Mouse (Mus musculus) kidney, adult 9 months (tissue): ENCODE measurements around the gene Hoxa9.

Source experiments
- DNase-seq: peaks from one replicate; pipeline ENCODE4 v3.0.0; 2022

Hoxa9 gene

DNA sequence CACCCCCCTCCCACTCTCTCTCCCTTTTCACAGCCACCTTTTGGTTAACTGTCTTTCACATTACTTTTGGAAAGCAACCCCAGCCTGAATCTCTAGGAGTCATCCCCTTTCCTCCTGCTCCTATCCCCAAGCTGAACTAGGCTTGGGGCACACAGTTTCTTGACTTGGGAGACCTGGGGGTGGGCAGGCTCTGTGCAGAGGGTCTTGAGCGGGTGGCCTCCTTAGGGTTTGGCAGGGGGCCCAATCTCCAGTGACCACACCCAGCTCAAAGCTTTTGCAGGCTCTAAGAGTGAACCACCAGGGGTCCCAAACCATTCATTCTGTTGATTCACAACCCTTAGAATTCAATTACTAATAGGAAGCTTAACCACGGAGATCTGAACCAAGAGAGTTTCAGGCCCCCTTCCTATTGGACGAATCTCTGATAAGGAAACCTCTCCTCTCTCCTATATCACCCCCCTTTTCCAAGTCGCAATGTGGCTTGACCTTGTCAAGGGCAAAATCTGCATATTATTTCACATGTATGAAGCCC is 12.0 kb upstream of the Hoxa9 start:
- no peak for DNase-seq

GRCm38 (mm10) chr6:52241001-52241621 is 10.2 kb upstream of the Hoxa9 start:
- no peak for DNase-seq

DNA sequence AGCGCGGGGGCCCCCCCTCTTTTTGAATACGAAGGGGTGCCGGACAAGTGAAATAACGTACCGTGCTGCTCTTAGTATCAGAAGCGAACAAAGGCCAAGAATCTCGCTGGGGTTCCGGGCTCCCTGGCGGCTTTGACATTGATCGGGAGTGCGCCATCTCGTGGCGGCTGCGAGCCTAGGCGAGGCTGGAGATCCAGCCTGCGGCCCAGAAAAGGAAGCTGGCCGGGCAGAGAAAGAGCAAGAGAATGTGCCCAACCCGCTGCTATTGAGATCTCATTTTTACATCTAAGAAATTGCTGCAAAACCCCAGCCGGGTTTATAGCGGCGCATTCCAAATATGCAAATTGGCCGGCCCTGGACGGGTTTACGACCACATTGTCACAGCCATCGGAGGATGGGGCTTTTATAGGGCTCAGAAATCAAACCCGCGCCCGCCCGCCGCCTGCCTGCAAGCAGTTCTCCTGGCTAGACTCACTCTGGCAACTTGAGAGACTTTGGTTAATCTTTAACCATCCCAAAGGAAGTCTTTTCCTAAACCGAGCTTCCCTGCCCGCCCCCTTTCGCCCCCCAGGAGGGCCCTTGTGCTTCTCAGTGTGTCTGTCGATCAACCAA is 9.6 kb upstream of the Hoxa9 start, which contains the start of gene Hoxa10:
Hoxa10 (minus strand) TSS at position 466 of the 612 bp plus-strand sequence.
- DNase-seq, result peak; percentile 94

GRCm38 (mm10) chr6:52239625-52240388 is 8.9 kb upstream of the Hoxa9 start:
- DNase-seq, result peak; percentile 49

GRCm38 (mm10) chr6:52238976-52239375 is 8.1 kb upstream of the Hoxa9 start:
- DNase-seq, result peak; percentile 44

DNA sequence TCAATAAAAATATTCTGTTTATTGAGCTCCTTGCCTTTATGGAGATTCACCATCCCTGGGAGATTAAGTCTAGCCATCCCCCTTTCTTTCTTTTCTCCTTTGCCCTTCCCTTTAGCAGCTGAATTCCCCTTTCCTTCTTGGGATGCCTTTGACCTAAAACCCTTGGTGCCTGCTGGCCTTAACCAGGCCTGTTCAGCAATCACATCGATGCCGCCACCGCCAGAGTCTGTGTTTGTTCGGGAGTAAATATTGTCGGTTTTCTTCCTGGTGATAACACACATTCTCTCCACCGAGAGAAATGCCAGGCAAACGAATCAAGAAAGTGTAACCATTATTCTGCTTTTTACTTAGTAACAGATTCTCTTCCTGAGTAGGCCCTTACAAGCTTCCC is 7.3 kb upstream of the Hoxa9 start:
- DNase-seq, result peak; percentile 41

DNA sequence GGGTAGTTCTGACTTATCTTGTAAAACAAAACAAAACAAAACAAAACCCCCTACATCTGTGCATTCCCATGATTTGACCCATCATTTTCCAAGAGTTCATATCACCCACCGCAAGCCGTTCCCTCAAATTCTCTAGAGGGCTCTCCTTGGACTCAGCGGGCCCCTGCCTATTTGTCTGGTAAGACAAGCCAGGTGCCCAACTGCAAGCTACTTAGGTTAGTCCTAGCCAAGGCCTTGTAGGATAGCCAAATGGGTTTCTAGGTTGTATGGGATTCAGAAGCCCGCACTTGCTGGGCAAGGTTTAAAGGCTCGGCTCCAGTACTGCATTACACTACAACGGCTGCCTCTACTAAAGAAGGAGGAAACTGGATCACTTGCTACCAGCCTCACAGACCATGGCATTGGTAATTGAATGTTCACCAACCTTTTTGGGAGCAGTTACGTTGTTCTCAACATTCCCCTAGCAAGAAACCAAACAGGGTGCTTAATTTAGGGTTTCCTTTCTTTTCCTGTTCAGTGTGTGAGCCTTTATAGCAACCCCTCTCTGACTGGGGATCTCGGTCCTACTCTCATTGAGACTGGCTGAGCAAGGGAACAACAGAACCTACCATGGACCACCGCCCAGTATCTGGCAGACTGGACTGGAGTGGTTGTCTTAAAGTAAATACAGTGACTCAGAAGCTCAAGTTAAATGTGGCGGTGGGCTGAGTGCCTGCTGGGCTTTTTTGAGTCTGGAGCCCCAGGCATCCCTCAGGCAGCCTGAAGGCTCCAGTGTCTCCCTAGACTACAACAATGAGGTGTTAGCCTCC is 6.7 kb upstream of the Hoxa9 start:
- DNase-seq, result peak; percentile 30

- peak; percentile 27 for DNase-seq
Observed at GRCm38 (mm10) chr6:52236806-52237205, 5.9 kb upstream of the Hoxa9 start.

GRCm38 (mm10) chr6:52235866-52236265 is 5.0 kb upstream of the Hoxa9 start:
- no peak for DNase-seq

GRCm38 (mm10) chr6:52235267-52235666 is 4.4 kb upstream of the Hoxa9 start:
- no peak for DNase-seq

GRCm38 (mm10) chr6:52234428-52235140 is 3.7 kb upstream of the Hoxa9 start:
- DNase-seq, result peak; percentile 81

DNA sequence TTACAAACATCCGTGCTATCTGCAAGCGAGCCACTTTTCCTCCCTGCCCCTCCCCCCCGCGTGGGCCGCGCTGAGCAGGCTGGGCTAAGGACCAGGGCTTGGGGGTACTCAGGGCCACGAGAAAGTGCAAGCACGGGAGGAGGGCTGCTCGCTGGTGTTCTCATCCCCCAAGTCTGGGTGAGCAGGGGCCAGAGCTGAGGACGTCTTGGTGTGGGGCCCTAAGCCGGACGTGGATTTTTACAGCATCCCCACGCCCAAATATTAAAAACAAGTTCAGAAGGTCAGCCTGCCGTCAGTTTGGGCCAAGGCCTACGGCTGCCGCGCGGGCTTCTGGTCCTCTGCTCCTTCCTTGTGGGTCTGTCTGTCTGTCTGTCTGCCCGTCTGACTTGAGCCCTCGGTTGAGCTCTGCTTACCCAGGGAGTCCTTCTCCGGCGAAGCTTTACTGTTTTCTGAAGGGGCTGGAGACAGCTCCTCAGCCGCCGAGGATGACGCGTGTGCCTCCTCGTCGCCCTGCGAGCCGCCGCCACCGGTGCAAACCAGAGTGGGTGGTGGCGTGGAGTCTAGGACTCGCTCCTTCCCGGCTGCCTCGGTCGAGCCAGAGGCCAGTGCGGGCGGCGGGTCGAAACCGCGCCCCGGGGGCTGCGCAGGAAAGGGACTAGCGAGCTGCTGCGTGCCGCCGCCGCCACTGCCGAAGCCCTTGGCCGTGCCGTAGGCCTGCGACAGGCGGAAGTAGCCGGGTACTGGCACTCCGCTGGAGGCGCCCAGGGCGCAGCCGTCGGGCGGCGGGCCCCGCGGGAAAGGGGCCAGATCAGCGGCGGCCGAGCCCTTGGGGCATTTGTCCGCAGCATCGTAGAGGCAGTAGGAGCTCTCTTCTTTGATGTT is 2.9 kb upstream of the Hoxa9 start:
- DNase-seq, result peak; percentile 91

DNA sequence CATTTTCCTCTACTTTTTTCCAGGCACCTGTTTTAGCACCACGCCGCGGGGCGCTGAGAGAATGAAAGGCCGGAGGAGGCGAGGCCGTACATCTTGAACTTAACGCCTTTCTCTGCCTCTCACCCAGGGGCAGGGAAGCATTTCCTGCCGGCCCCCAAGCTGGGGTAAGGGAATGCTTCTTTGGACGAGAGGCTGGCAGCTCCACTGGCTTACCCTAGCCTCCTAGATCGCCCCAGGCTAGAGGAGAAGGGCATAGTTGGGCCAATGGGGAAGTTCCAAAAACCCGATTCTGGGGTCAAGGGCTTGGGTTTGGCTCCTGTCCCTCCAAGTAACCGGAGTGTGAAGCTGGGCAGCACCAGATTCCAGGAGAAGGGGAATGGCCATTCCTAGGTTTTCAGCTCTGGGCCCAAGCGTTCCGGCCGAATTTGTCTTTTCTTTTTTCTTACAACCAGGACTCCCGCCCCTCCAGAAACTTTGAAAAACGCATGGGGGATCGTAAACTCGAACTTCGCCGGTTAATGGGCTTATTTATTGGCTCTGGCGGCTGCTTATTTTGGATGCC is 2.2 kb upstream of the Hoxa9 start:
- DNase-seq, result no peak

DNA sequence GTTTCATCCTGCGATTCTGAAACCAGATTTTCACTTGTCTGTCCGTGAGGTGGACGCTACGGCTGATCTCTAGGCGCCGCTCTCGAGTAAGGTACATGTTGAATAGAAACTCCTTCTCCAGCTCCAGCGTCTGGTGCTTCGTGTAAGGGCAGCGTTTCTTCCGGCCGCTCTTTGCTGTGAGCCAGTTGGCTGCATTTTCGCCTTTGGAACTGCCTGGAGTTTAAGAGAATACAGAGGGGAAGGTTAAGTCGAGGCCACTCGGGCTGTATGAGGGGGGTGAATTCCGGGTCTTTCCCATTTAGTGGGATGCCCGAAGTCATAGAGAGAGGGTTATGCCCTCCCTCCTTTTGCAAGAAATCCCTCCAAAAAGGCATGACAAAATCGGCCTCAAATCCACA is 1.7 kb upstream of the Hoxa9 start:
- peak; percentile 78 for DNase-seq

GRCm38 (mm10) chr6:52231885-52232567 is 1.1 kb upstream of the Hoxa9 start:
- peak; percentile 71 for DNase-seq

- DNase-seq, result peak; percentile 90
Observed at GRCm38 (mm10) chr6:52229558-52230416, 1.1 kb downstream of the Hoxa9 start.

DNA sequence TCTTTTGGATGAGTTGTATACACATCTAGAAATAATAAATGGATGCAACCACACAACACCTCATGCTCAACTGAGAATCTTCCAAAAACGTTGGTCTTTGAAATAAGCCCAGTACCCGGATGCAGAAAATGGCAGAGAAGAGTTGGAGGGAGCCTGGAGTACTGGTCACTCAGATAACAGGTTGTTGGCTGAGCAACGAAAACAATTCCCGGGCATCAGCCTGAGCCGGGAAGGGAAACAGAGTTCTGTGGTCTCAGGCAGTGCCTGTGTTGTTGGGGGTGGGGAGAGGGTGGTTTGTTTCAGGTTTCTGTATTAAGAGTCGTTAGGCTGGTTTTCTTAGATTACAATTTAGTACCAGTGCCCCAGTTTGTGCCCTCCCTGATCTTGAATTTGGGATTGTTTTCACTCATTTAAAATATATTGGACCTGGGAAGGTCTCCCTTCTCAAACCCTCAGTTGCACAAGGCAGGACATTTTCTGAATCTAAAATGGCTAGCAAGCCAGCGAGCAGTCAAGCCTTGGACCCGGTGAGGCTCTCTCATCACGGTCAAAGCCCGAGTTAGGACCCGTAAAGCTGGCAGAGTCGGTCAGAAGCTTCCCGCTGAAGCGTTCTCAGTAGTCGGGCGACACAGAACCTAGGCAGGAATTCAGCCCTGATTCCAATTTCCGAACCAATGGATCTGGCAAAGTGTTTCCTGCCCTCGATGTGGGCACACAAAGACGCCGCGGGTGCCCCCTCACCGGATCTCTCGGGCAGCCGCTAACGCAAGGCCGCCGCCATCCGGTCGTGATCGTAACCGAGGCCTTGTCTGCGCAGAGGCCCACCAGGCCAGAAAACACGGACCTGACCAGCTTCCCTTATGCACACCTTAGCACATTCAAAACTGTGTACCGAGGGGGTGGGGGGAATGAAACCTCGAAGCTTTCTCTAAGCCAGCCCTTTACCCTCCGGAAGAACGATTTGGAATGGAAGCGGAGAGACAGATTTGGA is 2.1 kb downstream of the Hoxa9 start:
- DNase-seq, result peak; percentile 60
